Mouse (Mus musculus) MN1 (cell line): ENCODE measurements around the gene Zranb3.

Experiments
- DNase-seq: peaks from one replicate; pipeline ENCODE4 v3.0.0-alpha.2; 2016; ENCODE audit warnings: low spot score

Zranb3 gene

DNA sequence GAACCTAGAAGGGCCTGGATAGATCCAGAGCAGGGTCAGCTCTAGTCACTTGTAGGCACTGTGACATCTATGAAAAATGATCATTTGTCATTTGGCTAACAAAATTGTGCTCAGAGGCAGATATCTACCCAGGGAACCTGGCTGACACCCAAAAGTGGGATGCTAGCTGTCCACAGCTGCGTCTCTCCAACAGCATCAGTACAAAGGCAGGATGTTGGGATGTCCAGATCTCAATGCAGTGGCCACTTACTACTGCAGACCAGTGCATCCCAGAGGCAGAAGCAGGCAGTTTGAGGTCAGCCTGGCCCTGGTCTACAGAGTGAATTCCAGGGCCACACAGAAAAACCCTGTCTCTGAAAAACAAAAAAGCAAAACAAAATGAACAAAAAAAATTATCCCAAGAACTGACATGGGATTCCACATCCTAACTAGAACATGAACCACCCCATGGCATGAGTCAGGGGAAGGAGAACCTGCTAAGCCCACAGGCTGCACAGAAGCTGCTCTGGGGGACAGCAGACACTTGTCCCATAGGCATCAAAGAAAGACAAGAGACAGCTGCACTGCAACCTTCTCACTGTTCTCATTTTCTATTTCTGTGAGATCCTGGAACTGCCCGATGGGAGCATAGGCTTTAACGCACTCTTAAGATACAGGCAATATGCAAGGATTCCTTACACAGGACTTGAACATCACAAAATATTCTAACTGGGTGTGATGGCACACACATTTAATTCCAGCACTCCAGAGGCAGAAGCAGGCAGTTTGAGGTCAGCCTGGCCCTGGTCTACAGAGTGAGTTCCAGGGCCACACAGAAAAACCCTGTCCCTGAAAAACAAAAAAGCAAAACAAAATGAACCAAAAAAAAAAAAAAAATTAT lies 156.9 kb downstream of the Zranb3 start:
- peak; percentile 31 for DNase-seq

DNA sequence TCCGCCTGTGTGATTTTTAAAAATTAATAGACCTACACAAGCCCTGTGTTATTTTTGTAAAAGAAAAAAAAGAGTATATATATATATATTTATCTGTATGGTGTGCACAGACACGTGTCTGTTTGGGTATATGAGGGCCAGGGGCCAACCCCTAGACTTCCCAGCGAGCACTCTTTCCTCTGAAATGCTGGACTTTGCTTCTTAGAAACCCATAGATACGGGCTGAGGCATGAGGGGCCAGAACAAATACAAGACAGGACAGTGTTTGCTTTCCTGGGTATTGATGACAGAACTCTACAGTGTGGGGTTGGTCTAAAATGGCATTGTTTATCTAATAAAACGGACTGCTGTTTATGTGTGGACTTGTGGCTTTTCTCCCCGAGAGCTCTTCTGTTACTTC lies 159.3 kb downstream of the Zranb3 start:
- no peak for DNase-seq

DNA sequence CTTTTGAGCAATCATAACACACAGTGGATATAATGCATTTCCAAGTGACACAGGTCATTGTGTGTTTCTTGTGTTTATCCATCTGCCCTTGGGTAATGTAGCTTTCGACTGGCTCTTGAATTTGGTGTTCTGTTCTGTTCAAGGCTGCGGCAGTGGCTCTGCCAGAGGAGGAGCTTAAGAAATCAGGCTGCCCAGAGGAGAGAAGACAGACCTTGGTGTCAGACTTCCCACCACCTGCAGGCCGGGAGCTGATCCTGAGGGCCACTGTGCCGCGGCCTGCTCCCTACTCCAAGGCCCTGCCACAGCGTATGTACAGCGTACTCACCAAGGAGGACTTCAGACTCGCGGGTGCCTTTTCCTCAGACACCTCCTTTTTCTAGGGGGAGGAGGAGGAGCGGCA lies 160.6 kb downstream of the Zranb3 start:
- DNase-seq, result no peak

GRCm38 (mm10) chr1:127937277-127937676 lies 165.6 kb downstream of the Zranb3 start:
- DNase-seq, result peak; percentile 13

DNA sequence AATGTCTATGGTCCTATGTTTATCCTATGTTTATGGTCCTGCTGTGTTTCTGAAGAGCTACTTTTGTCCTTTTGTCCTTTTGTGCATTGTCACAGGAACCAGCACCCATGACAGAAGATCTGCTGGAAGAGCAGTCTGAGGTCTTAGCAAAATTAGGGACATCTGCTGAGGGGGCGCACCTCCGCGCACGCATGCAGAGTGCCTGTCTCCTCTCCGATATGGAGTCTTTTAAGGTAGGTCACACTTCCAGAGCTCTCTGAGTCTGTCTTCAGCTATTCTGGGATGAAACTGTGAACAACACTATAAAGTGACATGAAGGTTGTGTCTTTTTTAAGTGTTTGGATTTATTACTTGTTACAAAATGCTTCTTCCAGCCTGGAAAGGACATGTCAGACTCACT lies 168.5 kb downstream of the Zranb3 start:
- DNase-seq, result no peak

GRCm38 (mm10) chr1:127933405-127933804 lies 169.4 kb downstream of the Zranb3 start:
- no peak for DNase-seq

DNA sequence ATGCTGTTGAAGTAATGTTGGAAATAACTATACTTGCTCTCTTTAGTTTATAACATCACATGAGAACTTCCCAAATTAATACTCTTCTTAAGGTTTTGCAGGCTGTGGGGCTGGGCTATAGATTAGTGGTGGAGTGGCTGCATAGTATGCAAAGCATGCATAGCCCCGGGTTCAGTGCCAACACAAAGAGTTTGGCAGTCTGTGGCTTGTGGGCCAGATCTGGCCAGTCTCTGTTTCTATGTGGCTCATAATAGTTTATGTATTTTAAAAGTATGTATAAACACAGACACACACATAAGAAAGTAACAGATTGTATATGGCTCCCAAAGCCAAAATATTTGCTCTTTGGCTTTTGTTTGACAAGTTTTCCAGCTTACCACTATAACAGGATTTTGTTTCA lies 187.0 kb downstream of the Zranb3 start:
- DNase-seq, result no peak

GRCm38 (mm10) chr1:127915316-127915715 lies 187.5 kb downstream of the Zranb3 start:
- DNase-seq, result no peak

DNA sequence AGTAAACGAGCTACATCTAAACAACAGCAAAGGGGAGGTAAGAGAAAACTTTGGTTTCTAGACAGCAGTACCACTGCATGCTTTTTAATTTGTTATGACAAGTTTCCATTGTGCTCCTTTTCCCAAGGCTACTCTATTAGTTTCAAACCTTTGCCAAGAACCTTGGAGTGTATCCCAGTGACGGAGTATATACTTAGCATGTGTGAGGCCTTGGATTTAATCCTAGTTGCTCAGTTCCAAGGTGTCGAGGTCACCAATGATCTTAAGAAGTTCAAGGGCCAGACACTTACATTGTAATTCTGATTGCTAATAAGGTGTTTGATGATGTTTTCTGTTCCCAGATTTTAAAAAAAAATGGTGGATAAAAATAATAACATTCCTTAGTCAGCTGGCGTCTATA lies 189.7 kb downstream of the Zranb3 start:
- no peak for DNase-seq

DNA sequence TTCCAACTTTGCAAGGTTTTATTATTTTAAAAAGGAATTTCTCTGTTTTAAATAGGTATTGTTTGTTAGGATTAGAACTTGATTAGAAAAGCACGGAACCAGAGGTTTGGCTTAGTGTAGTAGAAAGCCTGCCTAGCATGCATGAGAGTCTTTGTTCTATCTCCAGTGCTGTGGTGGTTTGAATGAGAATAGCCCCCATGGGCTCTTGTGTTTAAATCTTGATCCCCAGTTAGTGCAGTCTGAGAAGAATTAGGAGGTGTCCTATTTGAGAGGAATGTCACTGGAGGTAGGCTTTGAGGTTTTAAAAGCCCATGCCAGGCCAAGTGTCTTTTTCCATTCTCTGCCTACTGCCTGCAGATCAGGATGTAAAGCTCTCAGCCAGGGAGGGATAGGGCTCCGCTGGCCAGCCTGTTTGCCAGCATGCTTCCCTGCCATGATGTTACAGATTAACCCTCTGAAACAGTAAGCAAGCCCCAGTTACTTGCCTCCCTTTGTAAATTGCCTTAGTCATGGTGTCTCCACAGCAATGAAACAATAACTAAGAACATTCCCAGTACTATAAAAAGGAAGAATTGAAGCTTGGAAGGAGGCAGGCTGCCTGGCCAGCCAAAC lies 198.0 kb downstream of the Zranb3 start:
- peak; percentile 7 for DNase-seq
